Mouse (Mus musculus) limb, embryonic 12.5 days (tissue): ENCODE results near the gene Mecom. TPM values are rescaled to one million over a fixed set of nuclear protein-coding genes. Genes with fewer than 3 reads are reported as not detected.
"Not testable (repeated sequence)": the region's sequence is repeated elsewhere in the genome, so short reads cannot be mapped to it uniquely, and the experiment has no call there.

ENCODE experiments used
- ATAC-seq: fragments of 200-750 bp; cut with Nextera tagmentation; 2 replicates; pipeline ENCODE4 v1.8.0; 2017; ENCODE audit warnings: low read depth, moderate TSS enrichment; ENCODE audit not compliant: insufficient number of reproducible peaks, insufficient read depth, low FRiP score, low TSS enrichment
- H3K27ac ChIP-seq: fragments of 300-500 bp; sonication (generic); 2 replicates; pipeline ENCODE4 v1.5.1; 2016; ENCODE audit warnings: mild to moderate bottlenecking, moderate library complexity
- H3K27me3 ChIP-seq: fragments of 300-500 bp; sonication (generic); 2 replicates; pipeline ENCODE4 v1.6.1; 2016; ENCODE audit warnings: mild to moderate bottlenecking, moderate library complexity
- H3K36me3 ChIP-seq: fragments of 300-500 bp; sonication (generic); 2 replicates; pipeline ENCODE4 v1.6.1; 2016; ENCODE audit warnings: mild to moderate bottlenecking, moderate library complexity
- H3K4me1 ChIP-seq: fragments of 300-500 bp; sonication (generic); replicated peaks from 2 replicates; pipeline ENCODE4 v1.6.1; 2016
- H3K4me2 ChIP-seq: fragments of 300-500 bp; sonication (generic); 2 replicates; pipeline ENCODE4 v1.6.1; 2016; ENCODE audit warnings: mild to moderate bottlenecking, moderate library complexity
- H3K4me3 ChIP-seq: fragments of 300-500 bp; sonication (generic); replicated peaks from 2 replicates; pipeline ENCODE4 v1.5.1; 2016; ENCODE audit warnings: mild to moderate bottlenecking
- H3K9ac ChIP-seq: fragments of 300-500 bp; sonication (generic); replicated peaks from 2 replicates; pipeline ENCODE4 v1.6.1; 2016; ENCODE audit warnings: mild to moderate bottlenecking, moderate library complexity
- H3K9me3 ChIP-seq: fragments of 300-500 bp; sonication (generic); 2 replicates; pipeline ENCODE4 v1.6.1; 2016; ENCODE audit warnings: mild to moderate bottlenecking, moderate library complexity
- WGBS: fragments of 180-500 bp; shearing (Covaris S2); methylation state at CpG from one replicate; pipeline ENCODE4 v1.1.7; 2016; 5-methylcytosine and 5-hydroxymethylcytosine counted together
- polyA plus RNA-seq: library from polyadenylated mRNA; unstranded; fragments of >200 nt; fragmentation: Nextera tagmentation; extraction: Ambion mirVana; gene quantifications from 2 replicates; pipeline ENCODE4 v1.2.1, GENCODE M21; 2016

Gene Mecom
- polyA plus RNA-seq, 1 experiment from 2014 or later, result 187 TPM

GRCm38 (mm10) chr3:30436561-30436960 is 111.2 kb downstream of the Mecom start:
- 83% methylated on average over 6 of the region's 6 CpGs for WGBS
- Histone ChIP-seq H3K27me3 (no peaks in the 10 kb centered on the region), H3K9me3 (no peaks in the 10 kb centered on the region), H3K4me3 (no peak overlapping the region), H3K4me1 (peaks cover 26% of the 10 kb centered on the region), H3K27ac (no peak overlapping the region), H3K4me2 (no peak overlapping the region), H3K9ac (no peak overlapping the region), H3K36me3 (peaks cover 3% of the 10 kb centered on the region; the same call in 1 of the 2 replicates)
- ATAC-seq, result no peak

- Histone ChIP-seq H3K4me1 (peaks cover 26% of the 10 kb centered on the region), H3K36me3 (peaks cover 3% of the 10 kb centered on the region; the same call in 1 of the 2 replicates), H3K27ac (no peak overlapping the region), H3K9ac (no peak overlapping the region), H3K9me3 (no peaks in the 10 kb centered on the region), H3K27me3 (no peaks in the 10 kb centered on the region), H3K4me3 (no peak overlapping the region), H3K4me2 (no peak overlapping the region)
- 55% methylated on average over 9 of the region's 9 CpGs for WGBS
- no peak for ATAC-seq
Observed at GRCm38 (mm10) chr3:30436131-30436530, 111.7 kb downstream of the Mecom start.

- peaks cover 18% of the 10 kb centered on the region for H3K36me3 ChIP-seq
- ATAC-seq, result no peak
- peaks cover 5% of the 10 kb centered on the region for H3K9me3 ChIP-seq
- no peak overlapping the region for H3K27ac ChIP-seq
- H3K4me1 ChIP-seq, result 0 out of 2 replicates have a peak, but pooled peaks cover 3% of the 10 kb centered on the region
- 91% methylated on average over 5 of the region's 5 CpGs for WGBS
- no peak overlapping the region for H3K4me2 ChIP-seq
- H3K9ac ChIP-seq, result no peak overlapping the region
- no peak overlapping the region for H3K4me3 ChIP-seq
- H3K27me3 ChIP-seq, result no peaks in the 10 kb centered on the region
Observed at GRCm38 (mm10) chr3:30428877-30429276, 118.9 kb downstream of the Mecom start.

GRCm38 (mm10) chr3:30424036-30424435 is 123.8 kb downstream of the Mecom start:
- Histone ChIP-seq H3K27ac (no peak overlapping the region), H3K4me2 (no peak overlapping the region), H3K9me3 (peaks cover 5% of the 10 kb centered on the region), H3K9ac (no peak overlapping the region), H3K27me3 (no peaks in the 10 kb centered on the region), H3K4me3 (no peak overlapping the region), H3K36me3 (peaks cover 19% of the 10 kb centered on the region), H3K4me1 (peaks cover 18% of the 10 kb centered on the region)
- 89% methylated on average over 5 of the region's 5 CpGs for WGBS
- no peak for ATAC-seq

DNA sequence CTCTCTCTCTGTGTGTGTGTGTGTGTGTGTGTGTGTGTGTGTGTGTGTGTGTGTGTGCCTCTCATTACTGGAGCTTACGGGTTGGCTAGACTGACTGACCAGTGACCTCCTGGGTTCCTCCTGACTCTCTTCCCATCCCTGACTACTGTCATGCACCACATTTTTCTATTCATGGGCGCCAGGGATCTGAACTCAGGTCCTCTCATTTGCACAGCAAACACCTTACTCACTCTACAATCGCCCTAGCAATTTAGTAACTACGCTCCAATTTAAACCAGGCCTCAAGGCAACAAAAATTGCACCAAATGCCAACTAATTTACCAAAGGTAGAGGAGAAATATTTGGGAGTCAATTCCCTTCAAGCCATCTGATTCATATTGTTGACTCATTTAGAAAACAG is 125.9 kb downstream of the Mecom start:
- not testable (repeated sequence) for H3K9ac ChIP-seq, ATAC-seq, H3K27me3 ChIP-seq, H3K4me3 ChIP-seq, H3K9me3 ChIP-seq, H3K4me2 ChIP-seq
- whole genome bisulfite sequencing, result 88% methylated on average over 4 of the region's 4 CpGs
- Histone ChIP-seq H3K36me3 (peaks cover 19% of the 10 kb centered on the region), H3K4me1 (peaks cover 38% of the 10 kb centered on the region), H3K27ac (peak overlapping the region; percentile 66)

DNA sequence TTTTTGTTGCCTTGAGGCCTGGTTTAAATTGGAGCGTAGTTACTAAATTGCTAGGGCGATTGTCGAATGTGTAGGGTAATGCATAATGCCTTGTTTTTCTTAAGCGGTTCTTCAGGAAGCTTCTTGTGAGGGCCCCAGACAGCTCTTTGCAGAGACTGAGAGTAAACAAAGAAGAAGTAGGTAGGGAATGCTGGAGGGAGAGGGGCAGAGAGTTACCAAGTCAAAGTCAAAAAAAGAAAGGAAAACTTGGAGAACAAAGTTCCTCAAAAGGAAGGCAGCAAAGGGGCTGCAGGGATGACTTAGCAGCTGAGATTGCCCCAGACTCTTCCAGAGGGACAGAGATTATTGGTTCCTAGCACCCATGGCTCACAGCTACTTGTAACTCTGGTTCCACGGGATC is 126.9 kb downstream of the Mecom start:
- no peak overlapping the region for H3K4me3 ChIP-seq
- no peak overlapping the region for H3K4me2 ChIP-seq
- WGBS, result 23% methylated on average over 5 of the region's 5 CpGs
- no peak; the same call in 1 of the 2 replicates for ATAC-seq
- H3K9me3 ChIP-seq, result peaks cover 5% of the 10 kb centered on the region
- peaks cover 19% of the 10 kb centered on the region for H3K36me3 ChIP-seq
- no peaks in the 10 kb centered on the region for H3K27me3 ChIP-seq
- no peak overlapping the region for H3K9ac ChIP-seq
- peaks cover 48% of the 10 kb centered on the region for H3K4me1 ChIP-seq
- H3K27ac ChIP-seq, result peak overlapping the region; percentile 84

GRCm38 (mm10) chr3:30414173-30414572 is 133.6 kb downstream of the Mecom start:
- Histone ChIP-seq H3K4me1 (peaks cover 68% of the 10 kb centered on the region), H3K4me2 (no peak overlapping the region), H3K9me3 (no peaks in the 10 kb centered on the region), H3K4me3 (no peak overlapping the region), H3K27me3 (no peaks in the 10 kb centered on the region), H3K27ac (no peak overlapping the region), H3K9ac (no peak overlapping the region), H3K36me3 (no peaks in the 10 kb centered on the region)
- ATAC-seq, result no peak
- 83% methylated on average over 6 of the region's 6 CpGs for WGBS

DNA sequence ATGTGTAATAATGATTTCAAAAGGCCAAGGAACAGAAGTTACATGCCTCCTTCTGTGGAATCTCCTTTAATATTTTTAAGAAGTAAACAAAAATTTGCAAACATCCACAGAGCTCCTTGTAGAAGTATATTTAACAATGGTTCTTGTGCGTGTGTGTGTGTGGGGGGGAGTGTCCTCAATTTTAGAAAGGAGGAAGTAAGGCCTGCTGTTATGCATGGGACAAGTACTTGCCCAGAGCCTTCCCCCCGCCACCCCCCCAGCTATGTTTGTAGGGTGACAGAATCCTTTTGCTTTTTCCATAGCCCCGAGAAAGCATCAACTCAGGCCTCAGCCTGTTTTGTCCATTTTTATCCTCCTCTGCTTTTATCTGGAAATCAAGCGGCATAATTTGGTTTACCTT is 137.0 kb downstream of the Mecom start:
- Histone ChIP-seq H3K4me3 (no peak overlapping the region), H3K9me3 (no peaks in the 10 kb centered on the region), H3K27me3 (no peaks in the 10 kb centered on the region), H3K36me3 (no peaks in the 10 kb centered on the region), H3K27ac (0 out of 2 replicates have a peak overlapping the region, but pooled peaks have one; percentile 29), H3K9ac (no peak overlapping the region), H3K4me2 (no peak overlapping the region), H3K4me1 (peaks cover 43% of the 10 kb centered on the region)
- WGBS, result 58% methylated on average over 4 of the region's 4 CpGs
- ATAC-seq, result no peak

DNA sequence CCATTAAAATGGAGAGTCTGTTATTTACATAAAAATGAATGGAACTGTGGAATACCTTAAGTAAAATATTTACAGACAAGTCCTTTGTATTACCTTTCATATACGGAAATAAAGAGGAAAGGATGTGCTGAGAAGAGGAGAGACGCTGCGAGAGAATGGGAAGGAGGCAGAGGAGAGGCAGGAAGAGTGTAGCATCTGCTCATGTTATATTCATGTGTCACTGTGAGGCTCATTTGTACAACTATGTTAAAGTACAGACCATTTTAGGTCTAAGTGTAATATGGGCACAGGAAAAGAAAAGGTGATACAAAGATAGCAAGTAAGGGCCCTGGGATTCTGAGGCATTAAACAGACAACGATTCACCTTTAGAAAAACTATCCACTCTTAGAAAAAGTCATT is 143.0 kb downstream of the Mecom start:
- WGBS, result 85% methylated on average over 4 of the region's 4 CpGs

GRCm38 (mm10) chr3:30398911-30399310 is 148.9 kb downstream of the Mecom start:
- Histone ChIP-seq H3K9ac (no peak overlapping the region), H3K4me1 (0 out of 2 replicates have a peak, but pooled peaks cover 4% of the 10 kb centered on the region), H3K27ac (no peak overlapping the region), H3K27me3 (no peaks in the 10 kb centered on the region), H3K36me3 (no peaks in the 10 kb centered on the region; the same call in 1 of the 2 replicates), H3K4me2 (no peak overlapping the region), H3K9me3 (no peaks in the 10 kb centered on the region), H3K4me3 (no peak overlapping the region)
- 78% methylated on average over 7 of the region's 7 CpGs for WGBS
- no peak for ATAC-seq

More for the DNA sequence above, 143.0 kb downstream of the Mecom start:
- Histone ChIP-seq H3K4me3 (no peak overlapping the region), H3K27ac (no peak overlapping the region), H3K27me3 (no peaks in the 10 kb centered on the region), H3K4me2 (no peak overlapping the region), H3K9ac (no peak overlapping the region), H3K36me3 (no peaks in the 10 kb centered on the region), H3K9me3 (no peaks in the 10 kb centered on the region), H3K4me1 (peaks cover 10% of the 10 kb centered on the region; the same call in 1 of the 2 replicates)
- no peak for ATAC-seq

GRCm38 (mm10) chr3:30394911-30395310 is 152.9 kb downstream of the Mecom start:
- no peak overlapping the region for H3K9ac ChIP-seq
- no peaks in the 10 kb centered on the region; the same call in 1 of the 2 replicates for H3K36me3 ChIP-seq
- H3K4me1 ChIP-seq, result peaks cover 29% of the 10 kb centered on the region
- no peak for ATAC-seq
- no peak overlapping the region for H3K4me3 ChIP-seq
- WGBS, result 85% methylated on average over 4 of the region's 4 CpGs
- H3K27me3 ChIP-seq, result no peaks in the 10 kb centered on the region
- H3K9me3 ChIP-seq, result no peaks in the 10 kb centered on the region
- H3K4me2 ChIP-seq, result no peak overlapping the region
- no peak overlapping the region for H3K27ac ChIP-seq

DNA sequence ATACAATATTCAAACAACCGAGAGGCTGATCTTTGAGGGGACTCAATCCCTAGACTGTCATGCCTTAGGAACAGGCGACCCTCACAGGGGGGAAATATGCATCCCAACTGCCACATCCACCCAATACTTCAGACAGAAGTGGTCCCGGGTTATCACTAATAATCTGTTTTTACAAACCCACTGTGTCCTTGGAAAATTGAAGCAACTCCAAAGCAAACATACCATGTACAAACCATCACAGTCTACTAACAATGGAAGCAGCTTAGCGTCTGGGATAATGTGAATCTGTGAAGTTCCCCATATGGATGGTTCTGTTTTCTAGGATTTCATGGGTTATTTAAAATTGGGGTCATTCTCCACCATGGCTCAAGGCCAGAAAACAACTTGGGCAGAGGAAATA is 155.1 kb downstream of the Mecom start:
- Histone ChIP-seq H3K9ac (no peak overlapping the region), H3K27me3 (no peaks in the 10 kb centered on the region), H3K9me3 (no peaks in the 10 kb centered on the region), H3K36me3 (no peaks in the 10 kb centered on the region; the same call in 1 of the 2 replicates), H3K4me2 (no peak overlapping the region), H3K4me3 (no peak overlapping the region), H3K27ac (no peak overlapping the region; the same call in 1 of the 2 replicates), H3K4me1 (peaks cover 38% of the 10 kb centered on the region)
- 69% methylated on average over 4 of the region's 4 CpGs for WGBS
- ATAC-seq, result no peak
